12 mouse cellular contexts compared by ENCODE assay signal in the genomic region with DNA sequence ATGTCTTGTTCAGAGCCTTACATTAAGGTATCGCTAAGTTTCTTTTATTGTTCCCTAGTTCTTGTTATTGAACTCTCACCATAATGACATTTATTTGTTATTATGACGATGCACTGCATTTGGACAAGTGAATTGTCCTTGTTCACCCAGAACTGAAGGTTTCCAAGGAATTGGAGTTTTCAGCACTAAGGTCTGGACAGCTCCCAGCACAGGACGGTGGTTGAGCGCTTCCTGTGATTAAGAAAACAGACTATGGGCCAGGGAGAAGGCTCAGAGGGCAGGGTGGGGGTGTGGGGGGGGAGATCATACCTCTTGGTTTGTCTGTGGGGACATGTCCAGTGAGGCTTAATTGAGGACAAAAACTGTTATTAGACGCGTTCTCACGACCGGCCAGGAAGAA.
DNase-seq lines count a peak whose midpoint lies in the region; ATAC-seq and TF ChIP-seq lines count a peak whose summit lies in the region.
"Had no signal": no experiment of that assay in that cellular context is flagged by ENCODE, and none has a peak within 500 bp of the region (broad histone marks: within the 10 kb centered on the region; RNA-seq: fewer than 3 reads in every experiment).

No protein-coding gene starts in this region.

- peak; percentile 50 for DNase-seq in heart, postnatal 4 days
- DNase-seq in heart, adult 8-10 months (ENCODE audit: low spot score) = no peak
- DNase-seq in urinary bladder, postnatal 25 days (ENCODE audit: low spot score) = peak; percentile 3
- DNase-seq in urinary bladder, postnatal 36 days (ENCODE audit: low spot score in 2 of 2) = no peak
- peak; percentile 30 for DNase-seq in hindbrain, postnatal 0 days (ENCODE audit: low spot score)
- peak; percentile 13 for DNase-seq in yolk sac, embryonic 10.5 days (ENCODE audit: low spot score)
- DNase-seq in right cerebral cortex, postnatal 25 days = no peak
- no peak for DNase-seq in right cerebral cortex, adult 18-20 months
- DNase-seq: cerebellum, postnatal 14 days; gastrocnemius, adult 2 months; liver, postnatal 0 days had no signal

- no peaks in the 10 kb centered on the region for H3K4me1 ChIP-seq in hindbrain, postnatal 0 days (ENCODE audit: insufficient read depth, low read length)
- H3K4me1 ChIP-seq: stomach, embryonic 15.5 days had no signal

- no peaks in the 10 kb centered on the region for H3K27me3 ChIP-seq in hindbrain, postnatal 0 days (ENCODE audit: insufficient read depth, low read length)
- H3K27me3 ChIP-seq: stomach, embryonic 15.5 days had no signal

- no peak overlapping the region for H3K4me3 ChIP-seq in hindbrain, postnatal 0 days (ENCODE audit: low read length)
- H3K4me3 ChIP-seq: gastrocnemius, adult 2 months; stomach, embryonic 15.5 days had no signal

- no peak overlapping the region for H3K9ac ChIP-seq in hindbrain, postnatal 0 days (replicated peaks; ENCODE audit: low read length)
- H3K9ac ChIP-seq: liver, postnatal 0 days; stomach, embryonic 15.5 days had no signal

- 71% methylated on average over 8 of the region's 8 CpGs for WGBS in hindbrain, postnatal 0 days

- H3K4me2 ChIP-seq in hindbrain, postnatal 0 days (ENCODE audit: low read depth, low read length) = no peak overlapping the region
- H3K4me2 ChIP-seq: stomach, embryonic 15.5 days had no signal

- no peak overlapping the region for H3K27ac ChIP-seq in hindbrain, postnatal 0 days
- H3K27ac ChIP-seq: gastrocnemius, adult 2 months; stomach, embryonic 15.5 days had no signal

- no peak for ATAC-seq in hindbrain, postnatal 0 days
- ATAC-seq: liver, postnatal 0 days had no signal

- TF ChIP-seq CTCF in hindbrain, postnatal 0 days (IDR thresholded peaks at IDR 0.05; ENCODE audit: low read depth) = no peak

- no peaks in the 10 kb centered on the region for H3K9me3 ChIP-seq in hindbrain, postnatal 0 days (ENCODE audit: low read length)
- H3K9me3 ChIP-seq: stomach, embryonic 15.5 days had no signal

- no peaks in the 10 kb centered on the region for H3K36me3 ChIP-seq in hindbrain, postnatal 0 days (ENCODE audit: insufficient read depth, low read length)
- H3K36me3 ChIP-seq: stomach, embryonic 15.5 days had no signal

Comparison
In these comparisons a context has a peak if more than half of its experiments do, and no peak if none do; other contexts are left out.
1. DNase-seq: peak in heart, postnatal 4 days (single experiment), urinary bladder, postnatal 25 days (single experiment), hindbrain, postnatal 0 days (single experiment) and yolk sac, embryonic 10.5 days (single experiment); none in heart, adult 8-10 months (single experiment), urinary bladder, postnatal 36 days (0 of 2), right cerebral cortex, postnatal 25 days (single experiment) and right cerebral cortex, adult 18-20 months (single experiment).